Mouse (Mus musculus): ENCODE measurements at regions not wholly inside any gene's neighbourhood (a gene's known extent, or its start where the extent isn't known, plus 50 kb on each side); places are given as distances from the start of the nearest gene placed in this dataset.

GRCm38 (mm10) chr1:67481974-67482373, 359.1 kb downstream of the Cps1 start:
- TF ChIP-seq CTCF (IDR thresholded peaks at IDR 0.05; ENCODE audit: control insufficient read depth, insufficient read depth, insufficient replicate concordance, low read depth, low read length) (no peak), POLR2A (IDR thresholded peaks at IDR 0.05; ENCODE audit: control insufficient read depth, low read depth, low read length) (no peak)
- Histone ChIP-seq H3K27me3 (ENCODE audit: control insufficient read depth, insufficient read depth, low read length) (no peaks in the 10 kb centered on the region), H3K4me3 (ENCODE audit: control insufficient read depth, low read depth, low read length) (no peak overlapping the region), H3K27ac (ENCODE audit: control insufficient read depth, insufficient read depth, low read depth, low read length) (no peak overlapping the region), H3K4me1 (ENCODE audit: control insufficient read depth, insufficient read depth, low read length) (peaks cover under 1% of the 10 kb centered on the region; the same call in 1 of the 2 replicates), H3K36me3 (ENCODE audit: control insufficient read depth, insufficient read depth, low read length) (no peaks in the 10 kb centered on the region)

- no peak for TF ChIP-seq CTCF (IDR thresholded peaks at IDR 0.05; ENCODE audit: control insufficient read depth, insufficient read depth, insufficient replicate concordance, low read depth, low read length)
- TF ChIP-seq POLR2A (IDR thresholded peaks at IDR 0.05; ENCODE audit: control insufficient read depth, low read depth, low read length), result no peak
Observed at GRCm38 (mm10) chr1:67504140-67504539, 381.3 kb downstream of the Cps1 start.

GRCm38 (mm10) chr1:67505746-67506145, 382.9 kb downstream of the Cps1 start:
- H3K36me3 ChIP-seq (ENCODE audit: control insufficient read depth, insufficient read depth, low read length), result no peaks in the 10 kb centered on the region
- TF ChIP-seq POLR2A (IDR thresholded peaks at IDR 0.05; ENCODE audit: control insufficient read depth, low read depth, low read length), result no peak
- TF ChIP-seq CTCF (IDR thresholded peaks at IDR 0.05; ENCODE audit: control insufficient read depth, insufficient read depth, insufficient replicate concordance, low read depth, low read length), result no peak
- H3K4me1 ChIP-seq (ENCODE audit: control insufficient read depth, insufficient read depth, low read length), result no peaks in the 10 kb centered on the region
- no peaks in the 10 kb centered on the region for H3K27me3 ChIP-seq (ENCODE audit: control insufficient read depth, insufficient read depth, low read length)
- no peak overlapping the region for H3K27ac ChIP-seq (ENCODE audit: control insufficient read depth, insufficient read depth, low read depth, low read length)
- H3K4me3 ChIP-seq (ENCODE audit: control insufficient read depth, low read depth, low read length), result no peak overlapping the region

More at GRCm38 (mm10) chr1:67504140-67504539, 381.3 kb downstream of the Cps1 start:
- Histone ChIP-seq H3K4me3 (ENCODE audit: control insufficient read depth, low read depth, low read length) (no peak overlapping the region), H3K4me1 (ENCODE audit: control insufficient read depth, insufficient read depth, low read length) (no peaks in the 10 kb centered on the region), H3K27me3 (ENCODE audit: control insufficient read depth, insufficient read depth, low read length) (no peaks in the 10 kb centered on the region), H3K36me3 (ENCODE audit: control insufficient read depth, insufficient read depth, low read length) (no peaks in the 10 kb centered on the region), H3K27ac (ENCODE audit: control insufficient read depth, insufficient read depth, low read depth, low read length) (no peak overlapping the region)

- Histone ChIP-seq H3K27ac (ENCODE audit: control insufficient read depth, insufficient read depth, low read depth, low read length) (no peak overlapping the region), H3K36me3 (ENCODE audit: control insufficient read depth, insufficient read depth, low read length) (no peaks in the 10 kb centered on the region)
- TF ChIP-seq POLR2A (IDR thresholded peaks at IDR 0.05; ENCODE audit: control insufficient read depth, low read depth, low read length) (no peak), CTCF (IDR thresholded peaks at IDR 0.05; ENCODE audit: control insufficient read depth, insufficient read depth, insufficient replicate concordance, low read depth, low read length) (no peak)
Observed at GRCm38 (mm10) chr1:67518295-67518694, 395.5 kb downstream of the Cps1 start.

GRCm38 (mm10) chr1:67558728-67559127, 435.9 kb downstream of the Cps1 start:
- no peak for TF ChIP-seq POLR2A (IDR thresholded peaks at IDR 0.05; ENCODE audit: control insufficient read depth, low read depth, low read length)
- no peak for TF ChIP-seq CTCF (IDR thresholded peaks at IDR 0.05; ENCODE audit: control insufficient read depth, insufficient read depth, insufficient replicate concordance, low read depth, low read length)

More at GRCm38 (mm10) chr1:67518295-67518694, 395.5 kb downstream of the Cps1 start:
- Histone ChIP-seq H3K4me1 (ENCODE audit: control insufficient read depth, insufficient read depth, low read length) (no peaks in the 10 kb centered on the region), H3K27me3 (ENCODE audit: control insufficient read depth, insufficient read depth, low read length) (no peaks in the 10 kb centered on the region), H3K4me3 (ENCODE audit: control insufficient read depth, low read depth, low read length) (no peak overlapping the region)

GRCm38 (mm10) chr1:67559179-67559578, 436.4 kb downstream of the Cps1 start:
- Histone ChIP-seq H3K27ac (ENCODE audit: control insufficient read depth, insufficient read depth, low read depth, low read length) (no peak overlapping the region), H3K27me3 (ENCODE audit: control insufficient read depth, insufficient read depth, low read length) (no peaks in the 10 kb centered on the region), H3K36me3 (ENCODE audit: control insufficient read depth, insufficient read depth, low read length) (no peaks in the 10 kb centered on the region), H3K4me3 (ENCODE audit: control insufficient read depth, low read depth, low read length) (no peak overlapping the region), H3K4me1 (ENCODE audit: control insufficient read depth, insufficient read depth, low read length) (no peaks in the 10 kb centered on the region)
- TF ChIP-seq POLR2A (IDR thresholded peaks at IDR 0.05; ENCODE audit: control insufficient read depth, low read depth, low read length) (no peak), CTCF (IDR thresholded peaks at IDR 0.05; ENCODE audit: control insufficient read depth, insufficient read depth, insufficient replicate concordance, low read depth, low read length) (no peak)

More at GRCm38 (mm10) chr1:67558728-67559127, 435.9 kb downstream of the Cps1 start:
- no peaks in the 10 kb centered on the region for H3K27me3 ChIP-seq (ENCODE audit: control insufficient read depth, insufficient read depth, low read length)
- H3K4me3 ChIP-seq (ENCODE audit: control insufficient read depth, low read depth, low read length), result no peak overlapping the region
- H3K36me3 ChIP-seq (ENCODE audit: control insufficient read depth, insufficient read depth, low read length), result no peaks in the 10 kb centered on the region
- H3K27ac ChIP-seq (ENCODE audit: control insufficient read depth, insufficient read depth, low read depth, low read length), result no peak overlapping the region
- no peaks in the 10 kb centered on the region for H3K4me1 ChIP-seq (ENCODE audit: control insufficient read depth, insufficient read depth, low read length)

DNA sequence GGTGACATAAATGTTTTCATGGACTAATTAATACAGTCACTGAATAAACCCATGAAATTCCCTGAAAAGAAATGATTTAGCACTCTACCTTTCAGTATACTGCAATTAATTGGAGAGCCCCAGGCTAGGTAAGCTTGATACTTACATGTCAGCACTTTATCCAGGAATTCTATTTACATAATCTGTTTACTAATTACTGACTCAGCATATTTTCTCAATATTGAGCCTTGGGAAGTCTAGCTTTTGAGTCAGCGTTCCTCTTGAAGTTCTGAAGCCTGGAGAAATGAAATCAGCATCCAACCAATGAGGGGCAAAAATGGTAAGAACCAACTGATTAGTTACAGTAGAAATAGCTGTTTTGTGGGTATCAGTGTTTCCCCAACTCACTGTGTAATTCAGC, 448.8 kb downstream of the Cps1 start:
- Histone ChIP-seq H3K27me3 (ENCODE audit: control insufficient read depth, insufficient read depth, low read length) (no peaks in the 10 kb centered on the region), H3K4me1 (ENCODE audit: control insufficient read depth, insufficient read depth, low read length) (no peaks in the 10 kb centered on the region), H3K36me3 (ENCODE audit: control insufficient read depth, insufficient read depth, low read length) (no peaks in the 10 kb centered on the region), H3K27ac (ENCODE audit: control insufficient read depth, insufficient read depth, low read depth, low read length) (no peak overlapping the region), H3K4me3 (ENCODE audit: control insufficient read depth, low read depth, low read length) (no peak overlapping the region)
- no peak for TF ChIP-seq POLR2A (IDR thresholded peaks at IDR 0.05; ENCODE audit: control insufficient read depth, low read depth, low read length)
- no peak for TF ChIP-seq CTCF (IDR thresholded peaks at IDR 0.05; ENCODE audit: control insufficient read depth, insufficient read depth, insufficient replicate concordance, low read depth, low read length)

GRCm38 (mm10) chr1:67579732-67580131, 456.9 kb downstream of the Cps1 start:
- H3K4me1 ChIP-seq (ENCODE audit: control insufficient read depth, insufficient read depth, low read length), result no peaks in the 10 kb centered on the region
- H3K4me3 ChIP-seq (ENCODE audit: control insufficient read depth, low read depth, low read length), result no peak overlapping the region
- H3K27me3 ChIP-seq (ENCODE audit: control insufficient read depth, insufficient read depth, low read length), result no peaks in the 10 kb centered on the region
- TF ChIP-seq POLR2A (IDR thresholded peaks at IDR 0.05; ENCODE audit: control insufficient read depth, low read depth, low read length), result no peak
- TF ChIP-seq CTCF (IDR thresholded peaks at IDR 0.05; ENCODE audit: control insufficient read depth, insufficient read depth, insufficient replicate concordance, low read depth, low read length), result no peak
- no peaks in the 10 kb centered on the region for H3K36me3 ChIP-seq (ENCODE audit: control insufficient read depth, insufficient read depth, low read length)
- H3K27ac ChIP-seq (ENCODE audit: control insufficient read depth, insufficient read depth, low read depth, low read length), result no peak overlapping the region
